Mouse (Mus musculus): Measurements from ENCODE around the gene Tifa. TPM values are rescaled to one million over a fixed set of nuclear protein-coding genes. Genes with fewer than 3 reads are reported as not detected.

Gene Tifa
- polyA plus RNA-seq, 1 experiment from 2014 or later = 1.7 TPM

DNA sequence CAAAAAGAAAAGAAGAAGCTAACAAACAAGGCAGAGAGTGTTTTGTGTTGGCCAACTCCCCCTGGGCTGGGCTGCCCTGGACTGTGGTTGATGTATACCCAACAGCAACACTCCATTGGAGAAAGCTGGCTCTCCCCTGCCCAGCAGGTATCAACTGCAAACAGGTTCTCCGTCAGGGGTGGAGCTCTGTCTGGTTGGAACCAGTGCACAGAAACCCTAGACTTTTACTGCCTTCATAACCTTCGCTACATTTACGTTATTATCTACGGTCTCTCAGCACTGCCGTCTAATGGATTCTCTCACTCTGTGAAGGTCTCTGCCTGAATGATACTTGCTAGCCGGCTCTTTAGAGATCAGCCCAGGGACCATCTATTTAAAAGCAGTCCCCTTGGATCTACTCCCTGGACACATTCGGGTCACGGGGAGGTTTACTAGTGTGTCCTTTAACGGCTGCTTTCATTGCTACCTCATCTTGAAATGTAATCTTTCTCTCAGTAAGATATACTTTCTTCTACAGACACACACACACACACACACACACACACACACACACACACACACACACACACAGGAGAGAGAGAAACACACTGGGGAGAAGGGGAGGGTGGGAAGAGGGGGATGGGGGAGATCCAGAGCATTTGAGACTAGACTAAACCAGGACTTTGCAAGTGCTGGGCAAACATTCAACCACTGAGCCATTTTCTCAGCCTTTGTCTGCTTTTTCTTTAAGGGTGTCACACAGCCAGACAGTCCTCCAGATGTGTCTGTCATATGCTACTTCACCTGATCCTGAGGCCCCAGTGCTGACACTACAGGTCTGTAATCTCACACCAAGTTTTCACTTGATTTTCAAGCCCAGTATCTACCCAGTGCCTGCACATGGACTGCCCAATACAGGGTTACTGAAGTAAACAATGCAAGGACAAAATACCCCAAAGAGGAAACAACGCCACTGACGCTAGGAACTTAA, 29.4 kb downstream of the Tifa start:
- H3K4me3 ChIP-seq = no peak overlapping the region
- H3K4me1 ChIP-seq = peaks cover 17% of the 10 kb centered on the region
- no peaks in the 10 kb centered on the region for H3K9me3 ChIP-seq (replicated peaks)
- 78% methylated on average over 11 of the region's 11 CpGs for WGBS
- no peak for DNase-seq (ENCODE audit: low spot score)
- no peaks in the 10 kb centered on the region for H3K27me3 ChIP-seq (ENCODE audit: low read depth, poor library complexity, severe bottlenecking)
- peaks cover 46% of the 10 kb centered on the region for H3K36me3 ChIP-seq
- H3K27ac ChIP-seq = no peak overlapping the region

DNA sequence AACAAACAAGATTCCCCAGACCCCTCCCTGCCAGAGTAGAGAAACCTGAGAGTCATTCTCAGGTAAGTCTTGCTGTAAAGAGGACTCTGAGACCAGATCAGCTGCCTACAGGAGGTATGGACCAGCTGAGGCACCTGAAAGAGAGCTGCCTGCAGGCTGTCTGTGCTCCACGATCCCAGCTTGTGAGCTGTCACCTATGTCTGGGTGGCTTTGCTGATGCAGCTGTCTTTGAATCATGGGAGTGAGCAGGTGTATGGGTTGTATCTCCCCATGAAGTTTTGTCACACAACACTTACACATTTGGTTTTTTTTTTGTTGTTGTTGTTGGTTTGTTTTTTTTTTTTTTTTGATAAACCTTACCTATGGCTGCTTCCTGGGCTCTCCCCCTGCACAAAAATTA, 30.8 kb downstream of the Tifa start:
- no peak overlapping the region for H3K4me3 ChIP-seq
- 91% methylated on average over 1 of the region's 1 CpGs for WGBS
- no peak overlapping the region for H3K27ac ChIP-seq
- no peaks in the 10 kb centered on the region for H3K27me3 ChIP-seq (ENCODE audit: low read depth, poor library complexity, severe bottlenecking)
- DNase-seq (ENCODE audit: low spot score) = no peak
- peaks cover 15% of the 10 kb centered on the region for H3K4me1 ChIP-seq
- H3K36me3 ChIP-seq = peaks cover 45% of the 10 kb centered on the region
- H3K9me3 ChIP-seq (replicated peaks) = no peaks in the 10 kb centered on the region

DNA sequence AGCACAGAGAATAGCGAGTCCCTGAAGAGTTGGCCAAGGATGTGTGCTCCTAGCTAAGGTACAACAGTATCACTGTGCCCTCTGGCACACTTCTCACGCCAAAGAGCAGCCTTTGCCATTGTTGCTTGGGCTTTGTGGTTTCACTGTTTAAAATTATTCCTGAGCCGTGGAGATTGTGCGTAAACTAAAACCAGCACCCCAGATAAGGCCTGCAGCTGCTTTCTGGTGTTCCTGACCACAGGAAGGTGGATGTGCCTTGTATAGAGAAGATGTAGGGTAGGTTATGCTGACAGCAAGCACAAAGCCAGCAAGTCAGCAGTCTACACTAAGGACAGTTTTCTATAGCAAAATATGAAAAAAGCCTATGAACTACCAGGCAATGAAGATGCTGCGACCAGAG, 31.6 kb downstream of the Tifa start:
- 93% methylated on average over 5 of the region's 5 CpGs for WGBS
- no peak for DNase-seq (ENCODE audit: low spot score)
- Histone ChIP-seq H3K27ac (no peak overlapping the region), H3K4me1 (peaks cover 13% of the 10 kb centered on the region), H3K4me3 (no peak overlapping the region), H3K9me3 (replicated peaks) (no peaks in the 10 kb centered on the region), H3K36me3 (peaks cover 44% of the 10 kb centered on the region), H3K27me3 (ENCODE audit: low read depth, poor library complexity, severe bottlenecking) (no peaks in the 10 kb centered on the region)

DNA sequence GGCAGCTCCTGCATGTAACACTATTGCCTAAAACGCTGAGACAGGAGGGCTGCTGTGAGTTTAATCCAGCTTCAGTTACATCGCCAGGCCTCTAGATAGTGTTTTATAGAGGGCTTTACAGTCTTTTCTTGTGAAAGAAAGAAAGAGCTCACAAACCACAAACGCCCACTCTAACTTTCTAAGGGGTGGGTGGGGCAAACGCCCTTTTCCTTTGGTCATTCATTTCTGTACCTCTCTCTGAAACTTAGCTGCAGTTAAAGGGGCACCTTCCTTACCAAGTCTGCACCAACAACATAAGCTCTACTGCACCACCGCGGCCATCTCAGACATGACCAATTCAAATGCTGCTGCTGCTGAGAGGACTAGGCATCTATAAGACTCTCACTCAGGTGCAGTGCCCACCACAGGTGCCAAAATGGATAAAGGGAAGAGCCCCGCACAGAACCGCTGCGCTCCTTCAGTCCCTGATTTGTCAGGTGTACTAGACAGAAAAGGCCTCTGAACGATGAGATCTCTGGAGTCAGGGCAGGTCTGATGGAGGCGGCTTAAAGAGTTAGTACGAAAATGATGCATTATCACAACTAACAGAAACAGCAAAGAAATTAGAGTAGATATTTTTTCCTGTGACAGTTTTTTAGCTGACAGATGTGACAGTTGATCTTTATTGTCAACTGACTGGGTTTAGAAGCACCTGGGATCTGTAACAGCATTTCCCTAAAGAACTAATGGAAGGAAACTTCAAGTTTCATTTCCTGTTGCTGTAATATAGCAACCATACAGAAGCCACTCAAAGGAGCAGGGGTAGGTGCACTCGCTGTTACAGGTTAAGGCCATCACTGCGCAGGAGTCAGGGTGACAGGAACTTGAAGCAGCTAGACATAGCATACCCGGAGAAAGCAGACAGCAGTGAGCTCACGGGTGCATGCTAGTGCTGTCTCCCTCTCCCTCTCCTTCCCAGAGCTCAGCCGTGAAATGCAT, 34.6 kb downstream of the Tifa start:
- no peak for DNase-seq (ENCODE audit: low spot score)
- no peaks in the 10 kb centered on the region for H3K27me3 ChIP-seq (ENCODE audit: low read depth, poor library complexity, severe bottlenecking)
- H3K9me3 ChIP-seq (replicated peaks) = no peaks in the 10 kb centered on the region
- peaks cover 27% of the 10 kb centered on the region for H3K36me3 ChIP-seq
- H3K4me1 ChIP-seq = no peaks in the 10 kb centered on the region
- no peak overlapping the region for H3K4me3 ChIP-seq
- H3K27ac ChIP-seq = no peak overlapping the region
- WGBS = 88% methylated on average over 17 of the region's 17 CpGs

DNA sequence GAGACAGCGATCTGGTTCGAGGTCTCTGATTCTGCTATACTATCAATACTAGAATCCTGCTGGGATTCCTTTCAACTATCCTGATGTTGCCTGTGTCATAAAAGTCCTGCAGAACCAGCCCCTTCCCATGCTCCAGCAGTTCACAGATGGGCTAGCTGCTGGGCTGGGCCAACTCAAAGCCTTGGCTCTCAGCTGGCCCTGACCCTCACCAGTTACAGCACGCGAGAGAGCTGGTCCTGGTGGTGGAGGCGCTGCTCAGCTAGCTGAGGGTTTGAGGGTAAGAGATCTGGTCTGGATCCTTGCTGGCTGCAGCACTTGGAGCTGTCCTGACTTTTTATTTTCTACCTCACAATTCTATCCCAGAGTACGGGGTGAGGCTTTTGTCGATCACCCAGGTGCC, 36.9 kb downstream of the Tifa start:
- Histone ChIP-seq H3K4me3 (no peak overlapping the region), H3K4me1 (no peaks in the 10 kb centered on the region), H3K27ac (no peak overlapping the region), H3K27me3 (ENCODE audit: low read depth, poor library complexity, severe bottlenecking) (no peaks in the 10 kb centered on the region), H3K36me3 (peaks cover 13% of the 10 kb centered on the region), H3K9me3 (replicated peaks) (no peaks in the 10 kb centered on the region)
- WGBS = 88% methylated on average over 7 of the region's 7 CpGs
- no peak for DNase-seq (ENCODE audit: low spot score)

DNA sequence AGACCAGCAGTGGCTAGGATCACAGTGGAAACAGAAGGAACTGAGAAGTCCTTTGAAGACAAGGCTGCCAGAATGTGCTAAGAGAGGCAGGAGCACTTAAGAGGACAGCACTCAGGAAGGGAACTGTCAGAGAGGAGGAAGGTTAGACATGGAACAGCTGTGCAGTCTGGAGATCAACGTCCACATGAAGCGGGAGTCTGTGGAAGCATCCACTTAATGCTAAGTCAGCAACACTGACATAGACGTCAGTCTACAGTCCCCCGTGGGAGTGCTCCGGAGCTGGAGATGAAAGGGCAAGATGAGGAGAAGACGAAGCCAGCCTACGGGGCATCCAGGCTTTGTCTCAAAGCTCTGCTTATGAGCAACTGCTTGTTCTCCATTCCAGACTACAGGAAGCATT, 37.5 kb downstream of the Tifa start:
- H3K27me3 ChIP-seq (ENCODE audit: low read depth, poor library complexity, severe bottlenecking) = no peaks in the 10 kb centered on the region
- 69% methylated on average over 7 of the region's 7 CpGs for WGBS
- H3K27ac ChIP-seq = no peak overlapping the region
- H3K9me3 ChIP-seq (replicated peaks) = no peaks in the 10 kb centered on the region
- H3K36me3 ChIP-seq = peaks cover 7% of the 10 kb centered on the region
- H3K4me1 ChIP-seq = no peaks in the 10 kb centered on the region
- no peak overlapping the region for H3K4me3 ChIP-seq
- DNase-seq (ENCODE audit: low spot score) = no peak

DNA sequence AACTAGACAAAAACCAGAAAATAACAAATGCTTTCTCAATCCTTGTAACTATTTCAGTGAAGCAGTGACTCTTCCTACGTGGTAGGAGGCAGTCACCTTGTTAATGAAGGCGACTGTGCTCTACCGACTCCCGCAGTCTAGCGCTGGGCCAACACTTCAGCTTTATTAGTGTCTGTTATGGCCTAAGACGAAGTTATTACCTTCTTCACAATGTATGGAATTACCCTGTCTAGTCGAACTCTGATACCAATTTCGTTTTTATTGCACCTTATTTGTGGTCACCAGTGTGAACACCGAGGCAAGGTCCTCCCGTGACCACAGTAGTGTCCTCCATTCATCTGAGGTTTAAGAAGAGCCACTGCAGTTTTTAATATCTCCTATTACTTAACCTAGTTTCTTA, 40.6 kb downstream of the Tifa start:
- H3K27me3 ChIP-seq (ENCODE audit: low read depth, poor library complexity, severe bottlenecking) = no peaks in the 10 kb centered on the region
- DNase-seq (ENCODE audit: low spot score) = no peak
- WGBS = 89% methylated on average over 10 of the region's 10 CpGs

DNA sequence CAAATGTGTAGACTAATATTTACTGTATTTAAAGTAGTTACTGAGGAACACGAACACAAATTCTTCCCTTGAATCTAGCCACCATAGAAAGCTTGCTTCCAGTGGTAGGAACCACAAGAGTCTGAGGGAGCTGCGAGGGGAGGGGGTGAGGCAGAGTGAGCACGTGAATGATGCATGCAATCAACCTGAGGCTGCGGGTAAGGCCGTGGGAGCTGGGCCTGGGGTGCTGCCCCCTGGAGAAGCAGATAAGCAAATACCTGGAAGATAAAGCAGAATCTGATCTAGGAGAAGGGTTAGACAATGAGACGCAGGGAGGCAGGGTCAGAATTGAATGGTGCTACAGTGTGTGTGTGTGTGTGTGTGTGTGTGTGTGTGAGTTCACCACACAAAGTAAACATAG, 41.5 kb downstream of the Tifa start:
- Histone ChIP-seq H3K27ac (no peak overlapping the region), H3K9me3 (replicated peaks) (no peaks in the 10 kb centered on the region), H3K27me3 (ENCODE audit: low read depth, poor library complexity, severe bottlenecking) (no peaks in the 10 kb centered on the region), H3K4me1 (peaks cover 8% of the 10 kb centered on the region), H3K36me3 (peaks cover 11% of the 10 kb centered on the region), H3K4me3 (no peak overlapping the region)
- no peak for DNase-seq (ENCODE audit: low spot score)
- WGBS = 65% methylated on average over 6 of the region's 6 CpGs

More for the DNA sequence above, 40.6 kb downstream of the Tifa start:
- Histone ChIP-seq H3K9me3 (replicated peaks) (no peaks in the 10 kb centered on the region), H3K27ac (no peak overlapping the region), H3K4me1 (no peaks in the 10 kb centered on the region), H3K36me3 (peaks cover 11% of the 10 kb centered on the region), H3K4me3 (no peak overlapping the region)

DNA sequence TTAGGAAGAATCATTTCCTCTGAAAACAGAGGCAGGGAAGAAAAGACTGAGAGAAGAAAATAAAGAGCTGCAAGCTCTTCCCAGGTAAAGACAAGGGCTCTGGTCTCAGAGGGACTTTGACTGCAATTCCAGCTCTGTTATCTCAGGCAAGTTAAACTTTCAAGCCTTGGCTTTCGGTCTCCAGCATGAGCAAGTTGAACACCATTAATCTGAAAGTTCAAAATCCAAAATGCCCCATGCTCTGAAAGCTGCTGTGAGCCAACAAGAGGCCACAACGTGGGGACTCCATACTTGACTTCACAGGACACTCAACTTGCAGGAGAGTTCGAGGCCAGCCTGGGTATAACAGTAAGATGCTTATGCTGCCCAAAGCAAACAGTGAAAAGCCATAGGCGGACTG, 44.4 kb downstream of the Tifa start:
- H3K36me3 ChIP-seq = peaks cover 11% of the 10 kb centered on the region
- DNase-seq (ENCODE audit: low spot score) = no peak
- H3K27ac ChIP-seq = no peak overlapping the region
- H3K4me1 ChIP-seq = peaks cover 19% of the 10 kb centered on the region
- no peak overlapping the region for H3K4me3 ChIP-seq
- no peaks in the 10 kb centered on the region for H3K9me3 ChIP-seq (replicated peaks)
- WGBS = 89% methylated on average over 4 of the region's 4 CpGs
- no peaks in the 10 kb centered on the region for H3K27me3 ChIP-seq (ENCODE audit: low read depth, poor library complexity, severe bottlenecking)

DNA sequence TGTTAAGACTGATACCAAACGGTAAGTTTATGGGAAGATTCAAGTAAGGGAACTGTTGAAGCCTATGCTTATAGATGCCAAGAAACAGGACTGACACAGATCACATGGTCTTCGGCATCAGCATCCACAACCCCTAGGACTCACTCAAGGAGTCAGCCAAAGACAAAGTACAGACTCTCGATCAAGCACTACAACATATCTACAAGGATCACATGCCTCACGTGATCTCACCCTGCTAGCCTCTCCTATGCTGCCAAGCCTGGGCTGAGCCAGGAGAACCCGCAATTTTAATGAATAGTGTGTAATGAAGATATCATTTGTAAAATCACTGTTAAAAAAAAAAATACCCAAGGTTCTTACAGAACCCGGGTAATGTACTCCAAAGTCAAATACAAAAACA, 46.0 kb downstream of the Tifa start:
- Histone ChIP-seq H3K27me3 (ENCODE audit: low read depth, poor library complexity, severe bottlenecking) (no peaks in the 10 kb centered on the region), H3K9me3 (replicated peaks) (no peaks in the 10 kb centered on the region), H3K36me3 (peaks cover 11% of the 10 kb centered on the region), H3K27ac (no peak overlapping the region), H3K4me3 (no peak overlapping the region), H3K4me1 (peaks cover 19% of the 10 kb centered on the region)
- DNase-seq (ENCODE audit: low spot score) = no peak
- 92% methylated on average over 6 of the region's 6 CpGs for WGBS

DNA sequence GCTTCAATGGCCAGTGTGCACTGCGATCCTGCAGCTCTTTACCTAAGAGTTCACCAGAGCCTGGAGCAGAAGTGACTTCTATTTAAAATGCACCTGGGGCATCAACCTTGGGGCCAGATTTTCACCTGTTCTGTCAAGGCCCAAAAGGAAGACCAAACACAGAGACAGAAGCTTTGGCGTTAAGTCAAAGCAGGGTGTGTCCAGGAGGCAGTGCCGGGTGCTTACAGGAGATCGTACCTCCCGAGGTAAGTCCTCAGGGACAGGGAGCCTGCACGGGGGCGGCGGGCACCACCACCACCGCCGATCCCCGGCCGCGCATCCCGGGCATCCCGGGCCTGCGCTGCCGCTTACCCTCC, 47.2 kb downstream of the Tifa start:
- WGBS = 0% methylated on average over 17 of the region's 17 CpGs
- peaks cover 19% of the 10 kb centered on the region for H3K4me1 ChIP-seq
- no peak for DNase-seq (ENCODE audit: low spot score)
- H3K36me3 ChIP-seq = peaks cover 8% of the 10 kb centered on the region
- peak overlapping the region; percentile 87 for H3K4me3 ChIP-seq
- no peaks in the 10 kb centered on the region for H3K9me3 ChIP-seq (replicated peaks)
- peak overlapping the region; percentile 94 for H3K27ac ChIP-seq
- no peaks in the 10 kb centered on the region for H3K27me3 ChIP-seq (ENCODE audit: low read depth, poor library complexity, severe bottlenecking)

DNA sequence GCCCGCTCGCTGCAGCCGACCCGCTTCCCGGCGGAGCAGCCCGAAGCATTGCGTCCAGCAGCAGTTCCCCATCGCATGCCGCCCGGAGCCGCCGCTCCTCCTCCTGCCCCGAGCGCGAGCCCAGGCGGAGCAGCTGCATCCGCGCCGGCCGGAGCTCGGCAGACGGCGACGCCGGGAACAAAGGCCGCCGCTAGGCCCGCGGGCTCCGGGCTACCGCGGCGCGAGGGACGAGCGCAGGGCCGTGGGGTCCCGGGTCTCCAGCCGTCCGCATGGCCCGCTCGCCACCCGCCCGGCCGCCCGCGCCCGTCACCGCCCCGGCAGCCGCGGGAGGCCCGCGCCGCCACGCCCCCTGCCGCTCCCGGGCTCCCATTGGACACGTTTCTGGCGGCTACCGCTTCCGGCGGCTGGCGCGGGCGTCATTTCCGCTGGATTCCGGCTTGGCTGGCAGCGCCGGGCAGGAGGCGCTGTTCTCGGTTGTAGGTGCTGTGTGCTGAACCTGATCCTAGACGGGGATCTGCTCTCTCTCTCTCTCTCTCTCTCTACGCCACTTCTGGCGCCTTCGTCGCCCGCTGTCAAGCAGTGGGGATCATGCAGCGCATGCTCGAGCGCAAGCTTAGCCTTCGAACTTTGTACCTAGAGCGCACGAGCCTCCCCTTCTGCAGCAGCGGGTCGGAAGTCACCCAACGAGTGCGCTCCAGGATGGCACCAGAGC, 47.7 kb downstream of the Tifa start, which contains the start of gene Ap1ar:
Gene Ap1ar, minus strand, starts transcription at position 370 of the 712 bp plus-strand sequence.
- no peaks in the 10 kb centered on the region for H3K9me3 ChIP-seq (replicated peaks)
- H3K27ac ChIP-seq = peak within 1 kb of the TSS; percentile 94
- H3K27me3 ChIP-seq (ENCODE audit: low read depth, poor library complexity, severe bottlenecking) = no peaks in the 10 kb centered on the region
- H3K36me3 ChIP-seq = peaks cover 6% of the 10 kb centered on the region
- H3K4me1 ChIP-seq = peaks cover 19% of the 10 kb centered on the region
- peak within 1 kb of the TSS; percentile 87 for H3K4me3 ChIP-seq
- DNase-seq (ENCODE audit: low spot score) = peak; percentile 97
- under 1% methylated on average over 86 of the region's 89 CpGs for WGBS

All from limb, embryonic 10.5 days (tissue).